Mouse (Mus musculus): Measurements from ENCODE around the gene Foxi1.

DNA sequence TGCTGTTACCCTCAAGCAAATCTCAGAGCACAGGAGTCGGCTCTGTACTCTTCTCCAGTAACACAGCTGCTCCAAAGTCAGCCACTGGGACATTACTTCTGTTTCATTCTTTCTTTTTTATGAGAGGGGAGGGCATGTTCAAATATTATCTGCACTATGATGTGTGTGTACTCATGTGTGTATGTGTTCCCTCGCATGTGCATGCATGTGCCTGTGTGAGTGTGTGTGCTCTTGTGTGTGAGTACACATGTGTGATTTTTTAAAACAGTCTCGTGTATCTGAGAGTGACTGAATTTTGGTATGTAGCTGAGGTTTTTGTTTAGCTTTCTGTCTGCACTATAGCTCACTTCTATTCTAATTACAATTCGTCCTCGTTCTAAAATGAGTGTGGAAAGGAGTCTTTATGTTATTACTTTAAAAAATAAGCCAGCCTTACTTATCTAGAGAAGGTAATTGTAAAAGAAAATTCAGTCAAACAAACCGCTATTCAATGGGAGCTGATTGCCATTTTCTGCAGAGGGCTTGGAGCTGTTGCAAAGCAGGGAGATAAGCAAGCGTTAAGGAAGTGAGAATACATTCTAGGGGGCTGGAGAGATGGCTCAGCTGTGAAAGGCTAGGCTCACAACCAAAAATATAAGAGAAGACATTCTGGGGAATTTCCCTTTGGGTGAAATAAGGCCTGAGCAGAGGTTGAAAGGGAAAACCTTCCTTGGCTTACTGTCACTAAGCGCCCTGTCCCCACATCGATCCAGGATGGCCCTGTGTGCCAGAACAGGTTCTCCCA is 13.5 kb downstream of the Foxi1 start:
- TF ChIP-seq CTCF (IDR thresholded peaks at IDR 0.05; ENCODE audit: low read depth) (no peak), EP300 (optimal IDR thresholded peaks at IDR 0.05) (no peak)

Data from stomach, postnatal 0 days (tissue).